Mouse (Mus musculus) kidney, adult 18-20 months (tissue): Measurements from ENCODE around the gene Gm21258.
"Not testable (repeated sequence)": the region's sequence is repeated elsewhere in the genome, so short reads cannot be mapped to it uniquely, and the experiment has no call there.

Experiments
- DNase-seq: peaks from one replicate; pipeline ENCODE4 v3.0.0; 2021

The Gm21258 gene

GRCm38 (mm10) chrY:52779740-52780139 lies at the start of gene Gm21258:
Gm21258 (plus strand) TSS chrY:52780040.
- DNase-seq, result not testable (repeated sequence)
